Mouse (Mus musculus) thymus, postnatal 25 days (tissue): ENCODE data around the gene Sh3bgrl3.

ENCODE experiments used
- DNase-seq: peaks from one replicate; pipeline ENCODE4 v3.0.0; 2022

Sh3bgrl3 gene

DNA sequence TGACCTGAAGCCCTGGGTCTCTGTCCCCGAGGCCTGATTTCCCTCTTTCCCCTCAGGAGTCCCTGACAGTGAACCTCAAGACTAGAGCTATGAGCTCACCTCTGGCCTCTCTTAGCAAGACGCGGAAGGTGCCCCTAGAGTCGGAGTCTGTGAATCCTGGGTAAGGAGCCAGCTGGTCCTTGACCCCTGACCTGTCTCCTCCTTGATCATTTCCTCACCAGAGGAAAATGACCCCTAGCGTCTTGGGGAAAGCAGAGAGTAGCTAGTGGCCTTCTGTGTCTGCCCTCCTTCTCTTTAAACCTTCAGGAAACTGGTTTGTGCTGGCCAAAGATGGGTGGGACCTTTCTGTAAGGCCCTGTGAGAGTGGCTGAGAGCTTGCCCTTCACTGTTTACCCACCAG lies 20.4 kb downstream of the Sh3bgrl3 start:
- no peak for DNase-seq

GRCm38 (mm10) chr4:134107730-134108129 lies 20.9 kb downstream of the Sh3bgrl3 start:
- DNase-seq, result no peak

- no peak for DNase-seq
Observed at GRCm38 (mm10) chr4:134106105-134106504, 22.5 kb downstream of the Sh3bgrl3 start.

- DNase-seq, result no peak
Observed at GRCm38 (mm10) chr4:134102742-134103119, 25.9 kb downstream of the Sh3bgrl3 start.

GRCm38 (mm10) chr4:134101979-134102741 lies 26.4 kb downstream of the Sh3bgrl3 start, which contains the start of gene Ubxn11:
Gene Ubxn11, plus strand, starts transcription at chr4:134102570.
- peak; percentile 85 for DNase-seq

DNA sequence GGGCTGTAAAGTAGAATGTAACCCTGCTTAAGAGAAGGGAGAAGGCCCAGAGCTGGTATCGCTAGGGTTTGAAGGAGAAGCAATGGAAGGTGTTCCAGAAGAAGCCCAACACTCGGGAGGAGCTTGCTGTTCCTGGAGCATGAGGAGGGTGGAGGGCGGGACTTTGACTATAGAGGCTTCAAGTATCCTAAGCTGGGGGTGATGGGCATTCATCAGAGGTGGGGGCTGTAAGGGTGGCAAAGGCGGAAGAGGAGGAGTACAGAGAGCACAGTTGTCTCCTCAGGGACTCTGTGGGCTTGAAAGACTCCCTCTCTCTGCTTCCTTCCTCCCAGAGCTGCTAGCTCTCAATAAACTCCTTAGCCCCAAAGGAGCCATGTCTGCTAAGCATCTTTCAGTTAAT lies 28.3 kb downstream of the Sh3bgrl3 start:
- DNase-seq, result no peak

DNA sequence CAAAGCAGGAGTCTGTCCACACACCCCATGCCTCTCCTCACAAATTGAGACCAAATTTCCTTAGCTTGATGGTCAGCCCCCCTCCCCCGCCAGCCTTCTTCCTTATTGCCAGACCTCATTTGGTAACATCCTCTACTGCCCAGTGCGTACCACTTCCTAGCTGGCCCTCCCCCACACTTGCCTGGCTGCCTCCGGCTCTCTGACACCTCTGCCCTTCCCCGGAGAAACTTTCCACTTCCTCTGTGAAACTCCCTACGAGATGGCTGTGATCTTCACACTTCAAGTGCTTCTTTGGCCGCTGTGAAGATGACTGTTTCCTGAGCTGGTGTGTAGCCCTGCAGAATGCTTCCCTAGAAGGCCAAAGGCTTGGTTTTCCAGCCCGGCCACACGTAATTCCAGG lies 30.0 kb downstream of the Sh3bgrl3 start:
- peak; percentile 87 for DNase-seq

DNA sequence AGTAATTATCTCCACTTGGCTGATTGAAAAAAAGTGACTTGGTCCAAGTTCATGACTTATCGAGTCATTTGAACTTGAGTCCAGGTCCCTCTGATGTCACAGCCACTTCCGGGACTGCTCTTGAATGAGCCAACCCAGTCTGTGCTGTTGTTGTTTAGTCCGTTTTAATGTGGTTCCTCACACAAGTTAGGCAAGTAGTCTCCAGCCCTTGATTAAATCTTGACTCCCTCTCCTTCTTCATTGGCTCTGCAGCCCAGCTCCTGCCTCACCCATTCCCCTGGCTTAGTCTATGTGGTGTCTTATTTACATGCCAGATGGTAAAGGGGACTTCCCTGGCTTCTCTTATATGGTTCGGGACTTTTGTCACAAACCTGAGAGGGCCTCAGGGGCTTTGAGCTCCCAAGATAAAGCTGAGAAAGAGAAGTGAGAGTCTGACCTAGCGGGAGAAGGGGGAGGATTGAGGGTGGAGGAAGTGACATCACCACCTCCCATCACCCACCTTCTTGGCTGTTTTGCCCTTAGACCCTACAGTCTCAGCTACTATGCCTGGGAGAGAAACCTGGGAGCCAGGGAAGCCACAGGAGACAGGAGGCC lies 31.5 kb downstream of the Sh3bgrl3 start:
- DNase-seq, result peak; percentile 55

DNA sequence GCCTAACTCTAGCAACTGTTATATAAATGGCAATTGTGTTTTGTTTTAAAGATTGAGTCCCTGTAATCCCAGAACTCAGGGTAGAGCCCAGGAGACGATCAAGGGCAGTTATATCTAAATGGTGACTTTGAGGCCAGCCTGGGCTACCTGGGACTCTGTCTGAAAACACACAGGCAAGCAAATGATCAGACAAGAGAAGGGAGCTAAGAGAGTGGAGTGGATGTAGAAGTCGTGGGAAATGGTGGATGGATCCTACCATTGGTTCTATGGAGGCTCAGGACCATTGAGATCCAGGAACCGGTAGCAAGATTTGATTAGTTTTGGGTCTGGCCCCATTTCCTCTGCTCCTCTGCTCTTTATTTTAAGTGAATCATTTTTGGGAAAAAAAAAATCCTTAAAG lies 32.5 kb downstream of the Sh3bgrl3 start:
- no peak for DNase-seq

- DNase-seq, result peak; percentile 87
Observed at GRCm38 (mm10) chr4:134094923-134095547, 33.6 kb downstream of the Sh3bgrl3 start, which contains the start of gene Cd52. Gene Cd52, minus strand, starts transcription at chr4:134095082.

- DNase-seq, result no peak
Observed at GRCm38 (mm10) chr4:134094004-134094564, 34.5 kb downstream of the Sh3bgrl3 start.

DNA sequence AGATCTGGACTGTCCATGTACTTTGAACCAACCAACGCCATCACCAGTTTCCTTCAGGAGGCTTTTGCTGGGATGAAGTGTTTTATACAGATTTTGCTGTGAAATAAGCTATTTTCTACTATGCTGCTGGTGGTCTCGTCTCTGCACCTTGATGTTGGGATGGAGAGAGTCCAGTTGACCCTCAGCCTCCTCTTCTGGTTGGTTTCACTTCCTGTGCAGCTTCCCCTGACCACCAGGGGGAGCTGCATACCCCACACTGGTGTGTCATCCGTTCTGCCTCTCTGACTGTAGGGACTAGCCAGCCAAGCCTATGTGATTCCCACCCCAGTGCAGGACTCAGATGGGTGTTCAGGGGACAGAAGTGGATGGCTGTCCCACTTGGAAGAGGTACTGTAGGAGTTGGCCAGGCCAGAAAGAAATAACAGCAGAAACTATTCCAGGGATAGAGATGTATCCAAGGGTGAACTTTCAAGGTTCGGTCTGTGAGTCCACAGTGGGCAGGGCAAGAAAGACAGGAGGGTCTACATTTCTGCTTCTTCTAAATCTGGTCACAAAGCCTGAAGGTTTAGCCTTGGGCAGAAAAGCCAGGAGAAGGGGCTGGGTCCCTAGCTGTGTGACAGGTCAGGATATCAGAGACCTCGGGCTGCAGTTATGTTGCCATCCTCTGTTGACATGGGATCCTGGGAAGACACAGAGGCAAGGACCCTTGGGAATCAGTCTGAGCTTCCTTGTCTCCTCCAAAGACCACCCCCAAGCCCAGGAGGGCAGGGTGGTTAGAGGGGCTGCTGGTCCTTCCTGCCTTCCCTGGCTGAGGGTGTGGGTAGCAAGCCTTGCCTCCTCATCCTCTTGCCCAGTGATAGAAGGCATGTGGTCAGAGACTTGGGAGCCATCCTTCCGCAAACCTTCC lies 36.0 kb downstream of the Sh3bgrl3 start:
- DNase-seq, result peak; percentile 85

DNA sequence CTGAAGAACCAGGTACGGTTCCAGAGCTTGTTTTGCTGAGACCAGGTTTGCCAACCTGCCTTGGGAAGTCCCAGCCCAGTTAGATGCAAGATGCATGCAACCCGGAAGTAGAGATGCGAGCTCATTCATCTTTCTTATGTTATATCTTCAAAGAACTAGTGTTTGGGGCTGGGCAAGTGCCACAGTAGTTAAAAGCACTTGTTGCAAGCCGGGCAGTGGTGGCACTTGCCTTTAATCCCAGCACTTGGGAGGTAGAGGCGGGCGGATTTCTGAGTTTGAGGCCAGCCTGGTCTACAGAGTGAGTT lies 37.4 kb downstream of the Sh3bgrl3 start:
- no peak for DNase-seq

- no peak for DNase-seq
Observed at GRCm38 (mm10) chr4:134090521-134091224, 37.9 kb downstream of the Sh3bgrl3 start.

- DNase-seq, result no peak
Observed at GRCm38 (mm10) chr4:134089029-134089428, 39.6 kb downstream of the Sh3bgrl3 start.

GRCm38 (mm10) chr4:134087412-134087811 lies 41.2 kb downstream of the Sh3bgrl3 start:
- DNase-seq, result peak; percentile 57

DNA sequence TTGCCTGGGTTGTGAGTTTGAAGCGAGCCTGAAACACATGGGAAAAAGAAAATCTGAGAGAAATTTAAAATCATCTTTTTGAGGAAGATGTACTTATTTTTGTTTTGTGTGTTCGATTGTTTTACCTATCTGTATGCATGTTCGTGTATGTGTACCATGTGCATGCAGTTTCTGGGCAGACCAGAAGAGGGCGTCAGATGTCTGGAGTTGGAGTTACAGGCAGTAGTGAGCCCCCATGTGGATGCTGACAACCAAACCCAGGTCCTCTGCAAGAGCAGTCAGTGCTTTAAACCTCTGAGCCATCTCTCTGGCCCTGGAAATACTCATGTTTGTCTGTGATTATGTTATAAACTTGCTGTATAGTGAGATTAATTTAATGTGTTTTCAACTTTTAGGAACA lies 43.6 kb downstream of the Sh3bgrl3 start:
- DNase-seq, result no peak

DNA sequence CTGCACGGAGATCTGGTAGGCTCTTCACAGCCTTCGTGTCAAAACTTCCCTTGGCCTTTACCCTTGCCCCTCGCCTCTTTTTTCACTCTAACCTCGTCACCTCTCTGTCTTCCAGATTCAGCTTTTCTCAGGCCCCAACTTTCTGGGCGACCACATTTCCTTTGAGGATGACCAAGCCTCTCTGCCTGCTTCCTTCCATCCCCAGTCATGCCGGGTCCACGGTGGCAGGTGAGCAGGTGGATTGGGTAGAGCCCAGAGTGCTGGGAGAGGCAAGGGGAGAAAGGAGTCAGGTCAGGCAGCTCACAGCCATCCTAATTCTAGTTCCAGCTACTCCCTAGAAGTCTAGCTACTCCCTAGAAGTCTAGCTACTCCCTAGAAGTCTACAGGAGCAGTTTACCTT lies 46.1 kb downstream of the Sh3bgrl3 start:
- no peak for DNase-seq

- peak; percentile 86 for DNase-seq
Observed at GRCm38 (mm10) chr4:134081730-134082386, 46.7 kb downstream of the Sh3bgrl3 start.

GRCm38 (mm10) chr4:134080674-134081073 lies 47.9 kb downstream of the Sh3bgrl3 start:
- no peak for DNase-seq

- DNase-seq, result peak; percentile 67
Observed at GRCm38 (mm10) chr4:134078694-134079093, 49.9 kb downstream of the Sh3bgrl3 start.
